Mouse (Mus musculus) limb, embryonic 13.5 days (tissue): ENCODE data around the gene Eif4a3. TPM values are rescaled to one million over a fixed set of nuclear protein-coding genes. Genes with fewer than 3 reads are reported as not detected.

Experiments
- ATAC-seq: fragments of 200-750 bp; cut with Nextera tagmentation; 2 replicates; pipeline ENCODE4 v1.8.0; 2017; ENCODE audit warnings: low read depth, moderate number of reproducible peaks, moderate TSS enrichment; ENCODE audit not compliant: low FRiP score
- H3K27ac ChIP-seq: fragments of 300-500 bp; sonication (generic); 2 replicates; pipeline ENCODE4 v1.5.1; 2015; ENCODE audit warnings: inconsistent platforms, mild to moderate bottlenecking, moderate library complexity
- H3K27me3 ChIP-seq: fragments of 300-500 bp; sonication (generic); 2 replicates; pipeline ENCODE4 v1.6.1; 2015; ENCODE audit warnings: mild to moderate bottlenecking, inconsistent platforms
- H3K36me3 ChIP-seq: fragments of 300-500 bp; sonication (generic); 2 replicates; pipeline ENCODE4 v1.6.1; 2015; ENCODE audit warnings: inconsistent platforms, mild to moderate bottlenecking, moderate library complexity
- H3K4me1 ChIP-seq: fragments of 300-500 bp; sonication (generic); 2 replicates; pipeline ENCODE4 v1.6.1; 2015; ENCODE audit warnings: inconsistent platforms
- H3K4me2 ChIP-seq: fragments of 300-500 bp; sonication (generic); replicated peaks from 2 replicates; pipeline ENCODE4 v1.6.1; 2015; ENCODE audit warnings: inconsistent platforms, mild to moderate bottlenecking, moderate library complexity
- H3K4me3 ChIP-seq: fragments of 300-500 bp; sonication (generic); 2 replicates; pipeline ENCODE4 v1.5.1; 2015; ENCODE audit warnings: moderate library complexity, mild to moderate bottlenecking, inconsistent platforms
- H3K9ac ChIP-seq: fragments of 300-500 bp; sonication (generic); 2 replicates; pipeline ENCODE4 v1.6.1; 2015; ENCODE audit warnings: mild to moderate bottlenecking, inconsistent platforms
- H3K9me3 ChIP-seq: fragments of 300-500 bp; sonication (generic); 2 replicates; pipeline ENCODE4 v1.6.1; 2016; ENCODE audit warnings: inconsistent platforms
- WGBS: fragments of 180-500 bp; shearing (Covaris S2); methylation state at CpG from one replicate; pipeline ENCODE4 v1.1.7; 2015; 5-methylcytosine and 5-hydroxymethylcytosine counted together
- polyA plus RNA-seq: library from polyadenylated mRNA; unstranded; fragments of >200 nt; fragmentation: Nextera tagmentation; extraction: Ambion mirVana; gene quantifications from 2 replicates; pipeline ENCODE4 v1.2.1, GENCODE M21; 2015

The Eif4a3 gene
- polyA plus RNA-seq, 1 experiment from 2014 or later = 386 TPM

DNA sequence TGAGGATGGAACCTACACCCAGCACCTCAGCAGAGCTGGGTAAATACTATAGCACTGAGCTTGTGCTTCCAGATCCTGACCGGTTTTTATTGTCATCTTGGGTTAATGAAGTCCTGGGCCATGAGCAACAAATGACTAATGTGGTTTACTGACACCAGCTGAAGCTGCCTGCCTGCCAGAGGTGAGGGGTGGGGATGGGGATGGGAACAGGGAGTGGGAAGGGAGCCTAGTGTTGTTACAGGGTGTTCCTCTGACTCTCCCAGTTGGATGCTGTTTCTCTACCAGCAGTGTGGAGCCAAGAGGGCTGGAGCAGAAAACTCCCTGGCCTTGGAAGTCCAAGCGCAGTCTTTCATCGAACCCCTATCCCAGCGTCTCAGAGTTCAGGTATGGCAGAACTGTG lies 16.8 kb upstream of the Eif4a3 start:
- H3K4me3 ChIP-seq = no peak overlapping the region
- H3K9me3 ChIP-seq = no peaks in the 10 kb centered on the region
- no peak overlapping the region; the same call in 1 of the 2 replicates for H3K9ac ChIP-seq
- ATAC-seq = no peak
- H3K27me3 ChIP-seq = no peaks in the 10 kb centered on the region
- H3K4me1 ChIP-seq = no peaks in the 10 kb centered on the region
- H3K27ac ChIP-seq = no peak overlapping the region
- 82% methylated on average over 4 of the region's 4 CpGs for WGBS
- H3K36me3 ChIP-seq = no peaks in the 10 kb centered on the region
- H3K4me2 ChIP-seq = no peak overlapping the region

DNA sequence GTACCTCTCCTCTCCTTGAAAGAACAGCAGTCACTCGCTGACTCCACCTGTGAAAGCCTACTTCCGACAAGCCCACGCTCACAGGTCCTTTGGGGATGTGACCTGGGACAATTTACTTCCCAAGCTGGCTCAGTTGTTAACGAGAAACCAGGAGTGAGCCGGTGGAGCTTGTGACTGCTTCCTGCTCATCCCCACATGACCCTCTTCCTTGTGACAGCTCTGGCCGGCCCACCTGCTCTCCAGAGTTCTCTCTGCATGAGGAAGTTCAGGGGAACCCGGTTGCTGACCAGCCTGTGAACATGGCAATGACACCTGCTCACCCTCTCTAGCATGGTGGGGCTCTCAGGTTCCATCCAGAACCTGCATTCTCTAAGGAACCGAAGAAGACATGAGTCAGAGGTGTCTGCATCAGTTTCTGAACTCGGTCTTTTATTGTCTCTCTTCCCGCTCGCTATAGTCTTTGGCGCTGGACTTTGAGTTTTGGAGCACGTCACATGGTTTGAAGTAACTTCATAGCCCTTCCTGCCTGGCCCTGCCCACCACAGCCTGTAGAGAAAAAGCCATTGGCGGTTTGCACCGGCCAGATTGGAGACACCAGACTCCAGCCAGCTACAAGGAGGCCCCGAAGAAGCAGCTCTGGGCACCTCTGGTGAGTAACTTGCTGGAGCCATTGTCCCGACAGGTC lies 14.5 kb upstream of the Eif4a3 start:
- Histone ChIP-seq H3K4me3 (no peak overlapping the region), H3K36me3 (no peaks in the 10 kb centered on the region), H3K4me2 (no peak overlapping the region), H3K9ac (no peak overlapping the region), H3K27ac (no peak overlapping the region), H3K27me3 (peaks cover 15% of the 10 kb centered on the region), H3K9me3 (no peaks in the 10 kb centered on the region), H3K4me1 (no peaks in the 10 kb centered on the region)
- WGBS = 73% methylated on average over 17 of the region's 17 CpGs
- no peak for ATAC-seq

DNA sequence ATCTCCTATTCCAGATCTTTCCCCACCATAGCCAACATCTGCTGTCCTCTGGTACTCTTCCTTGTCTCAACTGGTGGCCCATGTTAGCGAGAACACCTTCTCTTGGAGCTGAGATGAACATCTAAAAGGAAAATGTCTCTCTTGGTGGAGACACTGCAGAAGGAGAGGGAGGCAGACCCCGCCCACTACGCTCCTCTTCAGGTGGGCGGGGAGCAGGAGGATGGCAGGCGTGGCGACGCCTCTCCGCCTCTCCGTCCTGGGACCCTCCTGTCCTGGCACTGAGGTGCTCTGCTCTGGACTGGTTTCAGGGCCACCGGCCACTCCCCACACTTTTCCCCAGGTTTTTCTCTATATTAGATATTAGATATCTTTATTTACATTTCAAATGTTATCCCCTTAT lies 10.7 kb upstream of the Eif4a3 start:
- Histone ChIP-seq H3K27me3 (peaks cover 15% of the 10 kb centered on the region), H3K4me2 (no peak overlapping the region), H3K27ac (no peak overlapping the region), H3K4me3 (no peak overlapping the region), H3K4me1 (peaks cover 16% of the 10 kb centered on the region), H3K36me3 (no peaks in the 10 kb centered on the region), H3K9me3 (no peaks in the 10 kb centered on the region), H3K9ac (no peak overlapping the region)
- WGBS = 16% methylated on average over 10 of the region's 10 CpGs
- no peak for ATAC-seq

DNA sequence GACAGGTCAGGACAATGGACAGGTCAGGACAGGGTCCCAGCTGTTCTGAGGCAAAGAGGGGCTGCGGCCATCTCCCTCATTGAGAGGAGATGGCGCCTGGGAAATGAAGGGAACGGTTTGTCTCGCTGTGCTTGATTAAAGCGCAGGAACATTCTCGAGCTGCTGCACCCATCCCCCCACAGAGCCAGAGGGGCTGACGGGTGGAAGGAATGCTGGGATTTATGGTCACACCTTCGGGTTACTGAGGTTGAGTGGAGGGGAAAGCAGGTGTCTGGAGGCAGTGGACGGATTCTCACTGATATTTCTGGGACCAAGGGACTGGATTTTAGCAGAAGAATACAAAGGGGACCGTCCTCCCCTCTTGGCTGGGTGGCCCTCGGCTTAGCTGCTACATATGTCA lies 8.0 kb upstream of the Eif4a3 start:
- Histone ChIP-seq H3K36me3 (no peaks in the 10 kb centered on the region), H3K4me3 (no peak overlapping the region), H3K27ac (peak overlapping the region; percentile 45; the same call in 1 of the 2 replicates), H3K9ac (peak overlapping the region; percentile 43; the same call in 1 of the 2 replicates), H3K4me1 (peaks cover 16% of the 10 kb centered on the region), H3K9me3 (no peaks in the 10 kb centered on the region), H3K27me3 (peaks cover 27% of the 10 kb centered on the region), H3K4me2 (peak overlapping the region; percentile 38)
- 11% methylated on average over 11 of the region's 11 CpGs for WGBS
- no peak for ATAC-seq

DNA sequence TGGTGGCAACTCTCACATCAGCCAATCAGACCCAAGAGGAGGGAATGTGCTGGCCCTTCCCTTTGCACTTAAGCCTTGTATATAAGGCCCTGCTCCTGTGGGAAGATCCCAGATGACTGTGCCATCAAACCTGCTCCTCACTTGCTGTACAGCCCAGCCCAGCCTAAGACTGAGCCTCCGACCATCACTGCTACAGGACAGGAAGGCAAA lies 7.7 kb upstream of the Eif4a3 start, which contains the start of gene Card14:
Card14 (plus strand) TSS at position 111 of the 210 bp plus-strand sequence.
- Histone ChIP-seq H3K36me3 (no peaks in the 10 kb centered on the region), H3K27me3 (peaks cover 27% of the 10 kb centered on the region), H3K4me2 (peak within 1 kb of the TSS; percentile 38), H3K9ac (peak within 1 kb of the TSS; percentile 43; the same call in 1 of the 2 replicates), H3K4me3 (no peak within 1 kb of the TSS), H3K27ac (peak within 1 kb of the TSS; percentile 45; the same call in 1 of the 2 replicates), H3K9me3 (no peaks in the 10 kb centered on the region), H3K4me1 (peaks cover 16% of the 10 kb centered on the region)
- WGBS = 35% methylated on average over 1 of the region's 1 CpGs
- no peak for ATAC-seq

DNA sequence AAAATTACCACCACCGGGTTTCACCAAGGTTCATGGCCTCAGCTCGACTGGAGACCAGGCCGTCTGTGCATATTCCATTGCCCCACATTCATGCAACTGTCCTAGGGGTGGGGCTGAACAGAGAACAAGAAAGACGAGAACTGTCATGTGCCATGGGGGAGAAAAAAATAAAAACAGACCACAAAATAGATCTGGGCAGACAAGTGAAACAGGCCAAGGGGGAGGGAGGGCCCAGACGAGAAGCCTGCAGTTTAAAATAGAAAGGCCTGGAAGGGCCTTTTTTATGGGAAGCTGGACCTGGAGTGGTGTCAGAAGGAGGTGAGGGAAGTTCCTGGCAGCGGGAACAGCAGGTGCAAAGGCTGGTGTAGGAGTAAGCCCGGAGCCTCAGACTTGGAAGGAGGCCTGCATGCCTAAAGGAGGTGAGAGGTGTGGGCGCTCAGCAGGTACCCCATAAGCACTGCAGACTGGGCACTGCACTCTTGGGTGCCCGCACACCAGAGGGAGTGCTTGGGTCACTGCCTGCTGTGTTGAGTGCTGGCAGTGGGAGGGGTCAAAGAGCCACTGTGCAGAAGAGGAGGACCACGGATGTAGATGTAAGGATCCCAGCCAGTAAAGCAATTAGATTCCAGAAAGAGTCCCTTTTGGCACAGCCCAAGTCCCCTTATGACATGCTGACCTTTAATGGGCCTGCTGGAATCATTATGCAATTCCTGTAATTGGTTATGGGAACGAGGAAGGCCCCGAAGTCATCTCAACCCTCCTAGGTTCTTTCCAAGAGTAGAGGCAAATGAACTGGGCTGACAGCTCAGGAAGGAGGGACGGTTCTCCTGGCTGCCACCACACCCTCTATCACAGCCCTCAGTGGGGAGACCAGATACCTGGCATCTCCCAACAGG lies 7.1 kb upstream of the Eif4a3 start:
- ATAC-seq = no peak
- no peaks in the 10 kb centered on the region for H3K9me3 ChIP-seq
- peak overlapping the region; percentile 38; the same call in 1 of the 2 replicates for H3K4me2 ChIP-seq
- peaks cover 16% of the 10 kb centered on the region for H3K4me1 ChIP-seq
- no peaks in the 10 kb centered on the region for H3K36me3 ChIP-seq
- peaks cover 27% of the 10 kb centered on the region for H3K27me3 ChIP-seq
- H3K9ac ChIP-seq = 0 out of 2 replicates have a peak overlapping the region, but pooled peaks have one; percentile 43
- no peak overlapping the region for H3K4me3 ChIP-seq
- WGBS = 46% methylated on average over 13 of the region's 13 CpGs
- H3K27ac ChIP-seq = 0 out of 2 replicates have a peak overlapping the region, but pooled peaks have one; percentile 45

DNA sequence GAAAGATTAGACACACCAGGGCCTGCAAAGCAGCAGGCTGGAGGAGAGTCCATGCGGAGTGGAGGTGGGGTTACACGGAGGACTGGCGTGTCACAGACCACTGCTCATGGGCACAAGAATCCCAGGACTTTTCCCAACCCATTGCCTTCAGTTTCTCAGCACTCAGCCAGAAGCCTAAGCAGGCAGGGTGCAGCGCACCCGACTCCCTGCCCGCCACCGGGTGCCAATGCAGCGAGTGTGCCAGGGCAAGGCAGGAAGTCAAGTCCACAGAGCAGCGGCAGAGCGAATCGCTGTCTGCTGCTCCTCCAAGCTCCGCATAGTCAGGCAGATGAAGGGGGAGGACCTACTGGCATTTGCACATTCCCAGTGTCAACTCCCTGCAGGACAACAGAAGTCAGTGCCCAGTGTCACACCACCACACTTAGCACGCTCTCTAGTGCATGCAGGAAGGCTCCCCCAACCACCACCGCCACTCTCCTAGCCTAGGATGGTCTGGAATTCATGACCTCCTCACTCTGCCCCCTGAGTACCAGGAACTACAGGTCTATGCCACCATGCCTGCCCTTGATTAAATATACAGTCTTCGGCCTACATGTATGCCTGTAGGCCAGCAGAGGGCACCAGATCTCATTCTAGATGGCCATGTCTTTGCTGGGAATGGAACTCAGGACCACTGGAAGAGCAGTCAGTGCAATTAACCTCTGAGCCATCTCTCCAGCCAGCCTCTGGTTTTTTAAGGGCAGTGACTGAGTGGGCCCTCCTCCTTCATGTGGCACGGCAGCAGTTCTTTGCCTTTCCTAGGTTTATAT lies 5.2 kb upstream of the Eif4a3 start:
- Histone ChIP-seq H3K4me2 (no peak overlapping the region), H3K36me3 (no peaks in the 10 kb centered on the region), H3K9ac (no peak overlapping the region), H3K27ac (no peak overlapping the region), H3K4me3 (no peak overlapping the region), H3K27me3 (peaks cover 17% of the 10 kb centered on the region; the same call in 1 of the 2 replicates), H3K9me3 (no peaks in the 10 kb centered on the region), H3K4me1 (peaks cover 25% of the 10 kb centered on the region)
- WGBS = 40% methylated on average over 16 of the region's 16 CpGs
- ATAC-seq = no peak

DNA sequence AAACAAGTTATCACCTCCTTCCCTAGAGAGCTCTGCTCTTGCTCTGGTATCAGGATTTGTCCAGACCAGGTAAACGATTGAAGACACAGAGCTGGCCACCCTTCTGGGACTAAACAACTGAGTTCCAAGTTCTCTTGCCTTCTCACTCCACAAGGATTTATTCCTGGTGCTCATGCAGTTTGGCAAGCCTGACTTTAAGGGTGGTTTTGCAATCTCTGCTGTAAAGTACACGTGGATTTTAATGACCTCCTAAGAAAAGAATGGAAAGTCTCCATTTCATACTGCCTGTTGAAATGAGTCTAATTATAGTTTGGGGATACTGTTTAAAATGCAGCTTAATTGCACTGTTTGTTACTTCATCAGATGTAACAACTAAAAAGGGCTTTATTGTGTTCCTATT lies 1.1 kb upstream of the Eif4a3 start:
- H3K4me1 ChIP-seq = peaks cover 21% of the 10 kb centered on the region
- H3K9me3 ChIP-seq = no peaks in the 10 kb centered on the region
- peak overlapping the region; percentile 99 for H3K9ac ChIP-seq
- peak overlapping the region; percentile 86; the same call in 1 of the 2 replicates for H3K4me2 ChIP-seq
- H3K36me3 ChIP-seq = peaks cover 22% of the 10 kb centered on the region
- peaks cover 13% of the 10 kb centered on the region; the same call in 1 of the 2 replicates for H3K27me3 ChIP-seq
- ATAC-seq = no peak
- no peak overlapping the region for H3K27ac ChIP-seq
- H3K4me3 ChIP-seq = peak overlapping the region; percentile 98
- WGBS = 29% methylated on average over 2 of the region's 2 CpGs

DNA sequence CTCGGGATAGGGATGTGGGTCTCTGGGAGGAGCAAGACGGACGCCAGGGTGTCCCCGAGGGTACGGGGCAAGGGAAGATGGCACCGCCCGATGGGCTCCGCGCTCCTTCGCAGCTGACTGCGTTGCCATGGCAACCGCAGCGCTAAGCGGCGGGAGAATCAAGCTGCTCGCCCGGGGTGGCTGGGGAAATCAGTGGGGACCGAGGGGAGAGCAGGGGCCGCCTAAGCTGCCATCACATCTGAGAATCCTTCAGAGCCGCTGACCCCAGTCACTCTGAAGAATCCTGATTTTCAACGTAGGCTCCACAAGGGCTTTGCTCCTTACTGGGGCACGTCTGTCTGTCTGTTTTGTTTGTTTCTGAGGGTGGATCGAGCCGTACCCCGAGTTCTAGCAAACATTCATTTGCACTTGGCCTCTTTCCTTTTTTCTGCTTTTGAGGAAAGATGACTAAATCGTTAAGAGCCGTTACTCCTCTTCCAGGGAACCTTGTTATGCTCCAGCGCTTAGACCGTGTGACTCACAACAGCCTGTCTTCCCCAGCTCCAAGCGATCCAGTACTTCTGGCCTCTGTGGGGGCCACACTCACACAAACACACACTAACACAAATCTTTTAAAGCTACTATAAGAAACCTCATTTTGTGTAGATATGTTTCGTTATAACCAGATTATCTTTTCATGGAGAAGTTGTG lies 502 bp upstream of the Eif4a3 start:
- WGBS = 2% methylated on average over 31 of the region's 31 CpGs
- ATAC-seq = no peak

DNA sequence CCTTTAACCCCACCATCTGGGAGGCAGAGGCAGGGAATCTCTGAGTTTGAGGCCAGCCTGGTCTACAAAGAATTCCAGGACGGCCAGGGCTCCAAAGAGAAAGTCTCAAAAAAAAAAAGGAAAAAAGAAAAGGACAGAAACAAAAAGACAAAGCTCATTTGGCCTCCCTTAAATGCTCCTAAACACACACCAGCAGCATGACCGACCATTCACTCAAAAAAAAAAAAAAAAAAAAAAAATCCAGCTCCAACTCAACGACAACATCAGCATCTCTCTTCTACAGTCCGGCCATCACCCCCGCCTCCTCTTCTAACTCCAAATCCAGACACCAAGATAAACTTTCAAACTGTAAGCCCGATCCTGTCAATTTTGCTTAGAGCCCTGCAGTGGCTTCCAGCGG lies 972 bp downstream of the Eif4a3 start:
- peaks cover 42% of the 10 kb centered on the region for H3K36me3 ChIP-seq
- H3K4me3 ChIP-seq = peak overlapping the region; percentile 98
- no peaks in the 10 kb centered on the region for H3K9me3 ChIP-seq
- H3K4me1 ChIP-seq = peaks cover 21% of the 10 kb centered on the region
- ATAC-seq = no peak
- peak overlapping the region; percentile 99 for H3K9ac ChIP-seq
- 16% methylated on average over 7 of the region's 7 CpGs for WGBS
- no peaks in the 10 kb centered on the region for H3K27me3 ChIP-seq
- no peak overlapping the region; the same call in 1 of the 2 replicates for H3K27ac ChIP-seq
- peak overlapping the region; percentile 87 for H3K4me2 ChIP-seq

More for the DNA sequence above, 502 bp upstream of the Eif4a3 start:
- Histone ChIP-seq H3K9ac (peak overlapping the region; percentile 99), H3K27me3 (peaks cover 13% of the 10 kb centered on the region; the same call in 1 of the 2 replicates), H3K4me1 (peaks cover 21% of the 10 kb centered on the region), H3K4me2 (peak overlapping the region; percentile 86), H3K4me3 (peak overlapping the region; percentile 98), H3K27ac (peak overlapping the region; percentile 84), H3K9me3 (no peaks in the 10 kb centered on the region), H3K36me3 (peaks cover 28% of the 10 kb centered on the region)

DNA sequence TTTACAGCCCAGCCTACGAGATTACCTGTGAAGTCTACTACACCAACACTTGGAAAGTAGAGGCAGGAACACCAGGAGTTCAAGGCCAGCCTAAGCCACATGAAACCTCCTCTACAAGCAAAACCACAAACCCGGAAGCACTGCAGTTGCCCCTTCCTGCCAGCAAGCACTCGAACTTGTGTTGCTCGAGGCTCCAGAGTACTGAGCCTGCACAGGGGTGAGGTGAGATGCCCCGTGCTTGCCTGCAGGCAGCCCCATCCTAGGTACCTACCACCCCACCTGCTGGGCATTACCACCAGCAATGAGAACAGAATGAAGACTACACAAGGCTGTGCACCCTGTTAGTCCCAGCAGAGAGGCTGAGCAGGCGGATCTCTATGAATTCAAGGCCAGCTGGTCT lies 1.9 kb downstream of the Eif4a3 start:
- H3K4me1 ChIP-seq = peaks cover 21% of the 10 kb centered on the region
- H3K27me3 ChIP-seq = no peaks in the 10 kb centered on the region
- H3K27ac ChIP-seq = no peak overlapping the region
- peaks cover 52% of the 10 kb centered on the region for H3K36me3 ChIP-seq
- ATAC-seq = no peak
- H3K9ac ChIP-seq = peak overlapping the region; percentile 99; the same call in 1 of the 2 replicates
- peak overlapping the region; percentile 87 for H3K4me2 ChIP-seq
- peak overlapping the region; percentile 98; the same call in 1 of the 2 replicates for H3K4me3 ChIP-seq
- H3K9me3 ChIP-seq = no peaks in the 10 kb centered on the region
- WGBS = 89% methylated on average over 6 of the region's 6 CpGs
